Mouse (Mus musculus) olfactory bulb, adult 2 months (tissue): ENCODE data around the gene Gm9887.

Source experiments
- CTCF ChIP-seq: fragments of 200-500 bp; IDR thresholded peaks from 2 replicates; pipeline ENCODE4 v1.5.1; 2012; ENCODE audit warnings: low read depth, mild to moderate bottlenecking, low read length, moderate library complexity; ENCODE audit not compliant: insufficient read depth
- POLR2A ChIP-seq: fragments of 200-500 bp; IDR thresholded peaks from 2 replicates; pipeline ENCODE4 v1.6.1; 2012; ENCODE audit warnings: mild to moderate bottlenecking, low read depth, low read length, moderate library complexity; ENCODE audit not compliant: insufficient read depth

GRCm38 (mm10) chr12:69418606-69419005 lies 46.3 kb upstream of the Gm9887 start:
- TF ChIP-seq CTCF (no peak), POLR2A (no peak)
